Mouse (Mus musculus) lung, postnatal 0 days (tissue): ENCODE measurements at regions not wholly inside any gene's neighbourhood (a gene's known extent, or its start where the extent isn't known, plus 50 kb on each side); places are given as distances from the start of the nearest gene placed in this dataset.
A peak's percentile ranks its signal among the peaks of the same experiment; 100 is the strongest.

Source experiments
- ATAC-seq: fragments of 200-750 bp; cut with Nextera tagmentation; 2 replicates; pipeline ENCODE4 v1.8.0; 2017; ENCODE audit warnings: moderate library complexity
- DNase-seq: peaks from one replicate; pipeline ENCODE4 v3.0.0-alpha.2; 2016; ENCODE audit warnings: low spot score
- H3K27ac ChIP-seq: fragments of 300-500 bp; sonication (generic); 2 replicates; pipeline ENCODE4 v1.5.1; 2014; ENCODE audit warnings: antibody characterized with exemption, mild to moderate bottlenecking, low read length, mixed read lengths
- H3K27me3 ChIP-seq: fragments of 300-500 bp; sonication (generic); replicated peaks from 2 replicates; pipeline ENCODE4 v1.6.1; 2014; ENCODE audit warnings: low read length, mixed read lengths; ENCODE audit not compliant: insufficient read depth
- H3K36me3 ChIP-seq: fragments of 300-500 bp; sonication (generic); 2 replicates; pipeline ENCODE4 v1.6.1; 2014; ENCODE audit warnings: low read length, mixed read lengths; ENCODE audit not compliant: insufficient read depth
- H3K4me1 ChIP-seq: fragments of 300-500 bp; sonication (generic); 2 replicates; pipeline ENCODE4 v1.6.1; 2014; ENCODE audit warnings: antibody characterized with exemption, low read depth, low read length, mixed read lengths; ENCODE audit not compliant: insufficient read depth
- H3K4me2 ChIP-seq: fragments of 300-500 bp; sonication (generic); replicated peaks from 2 replicates; pipeline ENCODE4 v1.6.1; 2014; ENCODE audit warnings: low read depth, mild to moderate bottlenecking, low read length, moderate library complexity, mixed read lengths
- H3K4me3 ChIP-seq: fragments of 300-500 bp; sonication (generic); 2 replicates; pipeline ENCODE4 v1.5.1; 2014; ENCODE audit warnings: low read depth, low read length
- H3K9ac ChIP-seq: fragments of 300-500 bp; sonication (generic); replicated peaks from 2 replicates; pipeline ENCODE4 v1.6.1; 2014; ENCODE audit warnings: low read depth, mild to moderate bottlenecking
- H3K9me3 ChIP-seq: fragments of 300-500 bp; sonication (generic); 2 replicates; pipeline ENCODE4 v1.6.1; 2016; ENCODE audit warnings: low read length, mixed read lengths
- CTCF ChIP-seq: IDR thresholded peaks from 2 replicates; pipeline ENCODE4 v1.5.1; 2016; ENCODE audit warnings: antibody characterized with exemption, mild to moderate bottlenecking
- EP300 ChIP-seq: IDR thresholded peaks from 2 replicates; pipeline ENCODE4 v1.6.1; 2016; ENCODE audit warnings: antibody characterized with exemption, mild to moderate bottlenecking, control low read depth
- WGBS: fragments of 180-500 bp; shearing (Covaris S2); extraction: QIAGEN DNeasy Blood & Tissue Kit; methylation state at CpG from one replicate; pipeline ENCODE4 v1.1.7; 2014; 5-methylcytosine and 5-hydroxymethylcytosine counted together

- H3K9me3 ChIP-seq: no peaks in the 10 kb centered on the region
- DNase-seq (peak; percentile 75), ATAC-seq (peak; percentile 77)
- peak overlapping the region; percentile 14; the same call in 1 of the 2 replicates for H3K4me3 ChIP-seq
- WGBS: 23% methylated on average over 7 of the region's 7 CpGs
- H3K9ac ChIP-seq: no peak overlapping the region
- no peaks in the 10 kb centered on the region for H3K36me3 ChIP-seq
- no peaks in the 10 kb centered on the region for H3K4me1 ChIP-seq
- peak overlapping the region; percentile 57 for H3K27ac ChIP-seq
- peak overlapping the region; percentile 45 for H3K4me2 ChIP-seq
- TF ChIP-seq CTCF: no peak
- TF ChIP-seq EP300: peak; percentile 31
- no peaks in the 10 kb centered on the region for H3K27me3 ChIP-seq
Measured at GRCm38 (mm10) chr14:97588182-97588581, 581.4 kb downstream of the Dach1 start.

GRCm38 (mm10) chr14:97586962-97587361 is 582.6 kb downstream of the Dach1 start:
- H3K4me1 ChIP-seq: no peaks in the 10 kb centered on the region
- no peak overlapping the region for H3K27ac ChIP-seq
- no peak overlapping the region for H3K9ac ChIP-seq
- no peaks in the 10 kb centered on the region for H3K9me3 ChIP-seq
- H3K4me3 ChIP-seq: no peak overlapping the region
- no peaks in the 10 kb centered on the region for H3K27me3 ChIP-seq
- peak; percentile 72 for TF ChIP-seq CTCF
- TF ChIP-seq EP300: no peak
- ATAC-seq (peak; percentile 56; the same call in 1 of the 2 replicates), DNase-seq (peak; percentile 47)
- H3K36me3 ChIP-seq: no peaks in the 10 kb centered on the region
- no peak overlapping the region for H3K4me2 ChIP-seq
- 16% methylated on average over 4 of the region's 4 CpGs for WGBS

- H3K27ac ChIP-seq: no peak overlapping the region
- H3K4me1 ChIP-seq: no peaks in the 10 kb centered on the region
- no peaks in the 10 kb centered on the region for H3K36me3 ChIP-seq
- H3K27me3 ChIP-seq: no peaks in the 10 kb centered on the region
- TF ChIP-seq EP300: no peak
- TF ChIP-seq CTCF: no peak
- H3K4me2 ChIP-seq: no peak overlapping the region
- WGBS: 43% methylated on average over 1 of the region's 1 CpGs
- no peak overlapping the region for H3K9ac ChIP-seq
- no peak for ATAC-seq
- no peaks in the 10 kb centered on the region for H3K9me3 ChIP-seq
- no peak for DNase-seq
- no peak overlapping the region for H3K4me3 ChIP-seq
Measured at GRCm38 (mm10) chr14:97570274-97570673, 599.3 kb downstream of the Dach1 start.

- no peak for DNase-seq
- H3K4me2 ChIP-seq: no peak overlapping the region
Measured at GRCm38 (mm10) chr14:97560121-97560907, 609.3 kb downstream of the Dach1 start.

GRCm38 (mm10) chr14:97559559-97559958 is 610.0 kb downstream of the Dach1 start:
- 4% methylated on average over 1 of the region's 1 CpGs for WGBS
- no peaks in the 10 kb centered on the region for H3K27me3 ChIP-seq
- no peak overlapping the region for H3K4me3 ChIP-seq
- H3K9me3 ChIP-seq: no peaks in the 10 kb centered on the region
- no peaks in the 10 kb centered on the region for H3K4me1 ChIP-seq
- H3K4me2 ChIP-seq: no peak overlapping the region
- no peak overlapping the region for H3K9ac ChIP-seq
- peak; percentile 48 for TF ChIP-seq CTCF
- TF ChIP-seq EP300: peak; percentile 74
- ATAC-seq: peak; percentile 80
- no peak overlapping the region for H3K27ac ChIP-seq
- H3K36me3 ChIP-seq: no peaks in the 10 kb centered on the region
- DNase-seq: peak; percentile 68

More at GRCm38 (mm10) chr14:97560121-97560907, 609.3 kb downstream of the Dach1 start:
- TF ChIP-seq EP300 (no peak), CTCF (no peak)
- Histone ChIP-seq H3K4me1 (no peaks in the 10 kb centered on the region), H3K4me3 (no peak overlapping the region), H3K9me3 (no peaks in the 10 kb centered on the region), H3K36me3 (no peaks in the 10 kb centered on the region), H3K27ac (no peak overlapping the region), H3K9ac (no peak overlapping the region), H3K27me3 (no peaks in the 10 kb centered on the region)
- 45% methylated on average over 7 of the region's 7 CpGs for WGBS
- no peak for ATAC-seq

- H3K9ac ChIP-seq: no peak overlapping the region
- no peaks in the 10 kb centered on the region for H3K36me3 ChIP-seq
- no peak overlapping the region for H3K4me2 ChIP-seq
- H3K27ac ChIP-seq: no peak overlapping the region
- no peak overlapping the region for H3K4me3 ChIP-seq
- ATAC-seq (no peak), DNase-seq (peak; percentile 24)
- TF ChIP-seq EP300 (no peak), CTCF (no peak)
- 59% methylated on average over 2 of the region's 2 CpGs for WGBS
- no peaks in the 10 kb centered on the region for H3K4me1 ChIP-seq
- H3K27me3 ChIP-seq: no peaks in the 10 kb centered on the region
- no peaks in the 10 kb centered on the region for H3K9me3 ChIP-seq
Measured at GRCm38 (mm10) chr14:97558289-97558688, 611.3 kb downstream of the Dach1 start.
